9 mouse cellular contexts compared by ENCODE assay signal in the genomic region with DNA sequence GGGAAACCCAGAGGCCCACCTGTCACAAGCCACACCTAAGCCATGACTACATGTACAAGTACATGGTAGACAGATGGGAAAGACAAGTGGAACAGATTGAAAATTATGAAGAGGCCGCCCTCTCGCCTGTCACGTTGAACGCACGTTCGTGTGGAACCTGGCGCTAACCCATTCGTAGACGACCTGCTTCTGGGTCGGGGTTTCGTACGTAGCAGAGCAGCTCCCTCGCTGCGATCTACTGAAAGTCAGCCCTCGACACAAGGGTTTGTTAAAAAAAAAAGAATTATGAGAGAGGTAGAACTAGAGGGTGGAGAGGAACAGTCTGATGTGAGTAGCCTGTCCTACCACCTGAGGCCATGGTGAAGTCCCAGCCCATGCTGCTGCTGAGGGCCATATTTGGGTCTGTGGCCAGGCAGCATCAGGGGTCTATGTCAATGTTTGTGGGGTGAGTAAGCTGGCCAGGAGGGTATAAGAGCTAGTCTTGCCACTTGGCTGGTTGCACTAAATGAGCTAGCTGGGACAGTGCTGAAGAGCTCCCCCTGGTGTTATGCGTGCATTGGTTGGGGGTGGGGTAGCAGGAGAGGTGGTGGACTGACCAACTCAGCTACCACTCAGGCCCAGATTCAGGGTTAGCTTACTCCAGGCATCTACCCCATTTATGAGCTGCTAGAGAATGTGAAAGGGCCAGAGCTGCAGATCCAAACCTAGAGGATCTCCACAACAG. TPM values are rescaled to one million over a fixed set of nuclear protein-coding genes. Genes with fewer than 3 reads are reported as not detected.
DNase-seq lines count a peak whose midpoint lies in the region.
"Had no signal": no experiment of that assay in that cellular context is flagged by ENCODE, and none has a peak within 500 bp of the region (broad histone marks: within the 10 kb centered on the region; RNA-seq: fewer than 3 reads in every experiment).

No protein-coding gene starts in this region.

- no peaks in the 10 kb centered on the region for H3K9me3 ChIP-seq in limb, embryonic 10.5 days (replicated peaks)
- H3K9me3 ChIP-seq: embryonic facial prominence, embryonic 15.5 days had no signal

- no peaks in the 10 kb centered on the region for H3K27me3 ChIP-seq in limb, embryonic 10.5 days (ENCODE audit: low read depth, poor library complexity, severe bottlenecking)
- H3K27me3 ChIP-seq: embryonic facial prominence, embryonic 15.5 days had no signal

- intact Hi-C loops in gastrocnemius, postnatal 36 days (cut with DNase I), result no loop called here

- peak; percentile 55 for DNase-seq in ovary, postnatal 10 days (ENCODE audit: low spot score)
- DNase-seq in ovary, adult 18-20 months (ENCODE audit: low spot score), result no peak
- DNase-seq in cerebellum, adult 8-10 months, result peak; percentile 58
- peak; percentile 12 to 68 for DNase-seq in gastrocnemius, postnatal 36 days
- DNase-seq in layer of hippocampus, adult 9-10 months (ENCODE audit: low spot score), result peak; percentile 78
- DNase-seq in lung, postnatal 14 days, result peak; percentile 54
- DNase-seq in spleen, postnatal 36 days (ENCODE audit: low spot score in 2 of 2), result peak; percentile 19 to 46
- DNase-seq in limb, embryonic 10.5 days (ENCODE audit: low spot score), result no peak

- H3K4me3 ChIP-seq in limb, embryonic 10.5 days, result no peak overlapping the region
- H3K4me3 ChIP-seq: embryonic facial prominence, embryonic 15.5 days had no signal

- H3K36me3 ChIP-seq in limb, embryonic 10.5 days, result peaks cover 63% of the 10 kb centered on the region

- 85% methylated on average over 16 of the region's 16 CpGs for WGBS in limb, embryonic 10.5 days

- no peaks in the 10 kb centered on the region for H3K4me1 ChIP-seq in limb, embryonic 10.5 days
- H3K4me1 ChIP-seq: embryonic facial prominence, embryonic 15.5 days had no signal

- H3K27ac ChIP-seq in limb, embryonic 10.5 days, result no peak overlapping the region
- H3K27ac ChIP-seq: embryonic facial prominence, embryonic 15.5 days had no signal

RNA-seq across cellular contexts. Expression of a gene that starts 24.5 kb away (rescaled TPM):
- 10 to 100 TPM; 16.9 to 21.9 TPM for total RNA-seq in gastrocnemius, postnatal 36 days (2021)
- 71.8 and 85.3 TPM in 2 replicates for polyA plus RNA-seq in limb, embryonic 10.5 days (2016; fragmentation: Nextera tagmentation; extraction: Ambion mirVana)

RNA-seq across cellular contexts. Expression of a gene that starts 43.2 kb away (rescaled TPM):
- total RNA-seq in gastrocnemius, postnatal 36 days (2021), result 1,000 to 10,000 TPM; 1,252 to 1,286 TPM
- 886 and 910 TPM in 2 replicates for polyA plus RNA-seq in limb, embryonic 10.5 days (2016; fragmentation: Nextera tagmentation; extraction: Ambion mirVana)

Comparison
In these comparisons a context has a peak if more than half of its experiments do, and no peak if none do; other contexts are left out.
1. DNase-seq: peak in ovary, postnatal 10 days (single experiment), cerebellum, adult 8-10 months (single experiment), gastrocnemius, postnatal 36 days (2 of 2), layer of hippocampus, adult 9-10 months (single experiment), lung, postnatal 14 days (single experiment) and spleen, postnatal 36 days (2 of 2); none in ovary, adult 18-20 months (single experiment) and limb, embryonic 10.5 days (single experiment).